Mouse (Mus musculus) layer of hippocampus, postnatal 10 days (tissue): ENCODE data around the gene Bicc1. TPM values are rescaled to one million over a fixed set of nuclear protein-coding genes. Genes with fewer than 3 reads are reported as not detected.

Experiments
- DNase-seq, 2 experiments: peaks; one replicate each; pipeline ENCODE4 v3.0.0; 2021; ENCODE audit warnings: low spot score in 2 of 2
- total RNA-seq, 2 experiments: library from RNA; stranded (reverse); gene quantifications; 2 replicates each; pipeline ENCODE4 v1.2.3; 2021

Gene Bicc1
- total RNA-seq, 2 experiments from 2014 or later, result 6.2 to 6.6 TPM

GRCm38 (mm10) chr10:71160449-71160848, 949 bp upstream of the Bicc1 start:
- no peak for DNase-seq

DNA sequence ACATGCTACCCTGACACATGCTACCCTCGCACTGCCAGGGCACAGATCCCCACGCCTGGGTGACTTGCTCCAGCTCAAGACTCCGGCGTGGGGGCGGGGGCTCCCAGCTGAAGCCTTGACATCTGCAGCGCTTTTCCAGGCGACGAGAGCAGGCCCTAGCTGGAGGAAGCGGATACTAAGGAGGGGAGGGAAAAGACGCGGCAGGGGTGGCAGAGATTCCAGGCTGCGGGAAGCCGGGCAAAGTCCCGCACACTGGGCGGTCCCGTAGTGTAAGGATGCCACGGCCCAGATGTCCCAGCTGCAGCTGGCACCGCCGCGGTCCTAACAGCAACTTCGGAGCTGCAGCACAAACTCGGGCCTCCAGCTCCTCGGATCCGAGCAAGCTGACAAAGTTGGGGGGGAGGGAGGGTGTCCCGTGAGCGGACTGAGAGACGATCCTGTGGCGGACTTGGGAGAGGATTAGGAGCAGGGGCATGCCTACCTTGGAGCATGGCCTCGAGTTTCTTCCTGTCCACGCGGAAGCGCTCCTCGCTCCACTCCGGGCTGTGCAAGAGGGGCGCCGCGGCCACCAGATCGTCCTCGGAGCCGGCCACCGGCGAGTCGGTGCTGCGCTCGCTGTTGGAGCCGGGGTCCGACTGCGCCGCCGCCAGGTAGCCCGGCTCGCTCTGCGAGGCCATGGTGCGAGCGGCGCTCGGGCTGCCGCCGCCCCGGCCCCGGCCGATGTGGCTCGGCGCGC, 392 bp downstream of the Bicc1 start:
- DNase-seq, result peak; percentile 16 to 31

DNA sequence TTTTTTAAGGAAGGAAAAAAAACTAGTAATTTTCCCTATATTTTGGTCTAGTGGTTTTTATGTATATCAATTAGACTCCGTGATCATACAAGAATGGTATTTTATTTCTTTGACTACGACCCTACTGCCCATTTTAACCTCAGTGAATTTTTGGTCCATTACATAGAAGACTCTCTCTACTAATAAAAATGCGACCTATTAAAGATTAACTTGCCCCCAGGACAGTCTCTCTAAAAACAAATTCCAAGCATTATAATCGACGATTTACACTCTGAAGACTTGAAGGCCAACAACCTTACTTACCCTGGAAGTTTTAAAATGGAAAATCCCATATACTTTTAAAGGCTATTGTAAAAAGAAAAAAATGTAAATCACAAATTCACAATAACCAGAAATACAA, 2.9 kb downstream of the Bicc1 start:
- no peak for DNase-seq

DNA sequence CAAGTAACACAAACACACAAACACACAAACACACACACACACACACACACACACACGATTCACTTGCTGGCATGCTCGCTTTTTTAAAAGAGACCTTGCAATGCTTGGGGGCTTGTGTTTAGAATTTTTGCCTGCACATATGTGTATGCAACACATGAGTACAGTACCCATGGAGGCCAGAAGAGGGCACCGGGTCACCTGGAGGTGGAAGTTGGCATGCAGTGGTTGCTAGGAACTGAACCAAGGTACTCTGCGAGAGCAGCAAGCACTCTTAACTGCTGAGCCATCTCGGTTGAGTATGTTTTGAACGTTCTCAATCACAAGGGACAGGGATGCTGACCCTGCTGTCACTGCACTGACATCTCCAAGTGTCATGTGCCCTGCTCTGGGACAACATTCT, 5.9 kb downstream of the Bicc1 start:
- DNase-seq, result no peak

DNA sequence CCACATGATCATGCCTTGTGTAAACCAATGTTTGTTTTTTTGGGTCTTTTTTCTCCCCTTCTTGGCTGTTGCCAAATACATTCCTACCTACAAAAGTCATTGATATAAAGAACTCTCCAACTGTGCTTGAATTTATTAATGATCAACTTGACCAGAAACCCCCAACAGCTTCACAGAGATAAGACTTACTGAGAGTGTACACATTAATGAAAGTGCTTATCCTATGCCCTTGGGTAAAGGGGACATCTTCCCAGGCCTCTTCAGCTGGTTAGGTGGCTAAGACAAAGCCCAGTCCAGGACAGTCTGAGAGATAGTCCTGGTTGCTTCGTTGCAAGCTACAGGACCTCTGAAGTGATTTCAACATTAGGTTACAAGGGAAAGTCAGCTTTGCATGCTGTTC, 6.4 kb downstream of the Bicc1 start:
- DNase-seq, result no peak

DNA sequence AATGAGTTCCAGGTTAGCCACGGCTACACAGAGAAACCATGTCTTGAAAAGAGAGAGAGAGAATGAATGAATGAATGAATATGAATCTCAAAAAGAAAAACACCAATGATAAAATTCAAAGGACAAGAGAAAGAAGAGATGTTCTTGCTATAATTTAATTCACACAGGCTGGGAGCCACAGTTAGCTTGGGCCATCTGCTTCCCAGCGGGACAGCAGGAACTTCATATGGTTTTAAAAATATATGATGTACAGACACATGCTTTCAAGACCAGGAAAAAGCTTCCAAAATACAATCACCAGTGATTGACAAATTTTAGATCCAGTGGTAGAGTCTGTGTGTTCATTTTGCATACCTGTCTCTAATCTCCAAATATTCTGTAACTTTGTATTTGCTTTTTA, 9.0 kb downstream of the Bicc1 start:
- no peak for DNase-seq

GRCm38 (mm10) chr10:71148951-71149603, 10.4 kb downstream of the Bicc1 start:
- DNase-seq, result no peak

DNA sequence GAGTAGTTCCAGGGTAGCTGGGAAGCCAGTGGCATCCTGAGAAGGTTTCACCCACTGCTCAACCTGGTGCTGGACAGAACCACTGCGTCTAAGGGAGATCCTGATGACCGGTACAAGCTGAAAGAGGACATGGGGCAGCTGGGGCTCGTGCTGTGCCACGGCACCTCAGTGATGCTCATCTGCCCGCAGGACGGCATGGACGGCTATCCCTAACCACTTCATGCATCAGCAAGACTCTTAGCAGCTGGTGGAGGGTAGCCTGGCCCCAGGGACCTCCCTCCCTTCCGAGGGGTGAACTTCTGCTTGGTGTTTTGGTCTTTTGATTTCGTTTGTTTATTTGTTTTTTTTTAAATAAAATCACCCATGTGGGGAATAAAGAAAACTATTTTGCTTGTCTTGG, 11.3 kb downstream of the Bicc1 start:
- DNase-seq, result no peak

DNA sequence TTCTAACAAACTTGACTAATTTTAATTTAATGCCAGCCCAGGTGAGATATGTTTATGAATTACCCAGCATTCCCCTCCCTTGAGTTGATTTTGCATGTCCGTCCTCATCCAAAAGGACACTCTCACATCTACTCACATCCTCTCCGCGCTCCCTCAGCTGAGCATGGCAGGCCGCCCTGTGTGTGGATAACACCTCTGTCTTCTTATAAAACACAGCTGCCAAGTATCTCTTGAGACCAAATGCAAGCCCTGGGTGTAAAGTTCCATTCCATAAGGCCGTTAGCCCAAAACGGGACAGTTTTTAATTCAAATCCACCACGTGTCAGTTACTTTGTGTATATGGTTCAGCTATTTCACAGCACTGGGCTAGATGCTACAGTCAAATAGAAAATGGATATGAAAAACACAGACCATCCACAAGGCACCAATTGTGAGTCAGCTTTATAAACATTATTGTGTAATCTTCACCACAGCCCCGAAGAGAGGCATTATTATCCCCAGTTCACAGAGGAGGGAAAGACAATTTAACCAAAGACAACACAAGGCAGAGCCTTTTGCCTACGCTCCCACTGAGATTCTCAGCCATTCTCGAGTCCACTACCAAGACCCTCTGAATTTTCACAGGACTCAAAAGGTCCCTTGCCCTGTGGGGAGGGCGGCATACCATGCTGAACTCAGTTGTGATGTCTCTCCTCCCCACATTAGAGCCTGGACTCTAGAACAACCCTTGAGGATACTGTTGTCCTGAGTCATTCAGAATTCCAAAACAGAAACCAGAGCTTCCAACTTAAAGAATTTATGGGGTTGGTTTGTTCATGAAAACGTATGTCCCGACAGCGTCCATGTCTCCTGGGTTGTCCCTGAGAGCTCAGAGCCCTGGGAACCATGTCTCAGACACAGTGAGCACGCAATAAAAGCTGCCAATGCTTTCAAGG, 12.6 kb downstream of the Bicc1 start:
- no peak for DNase-seq

DNA sequence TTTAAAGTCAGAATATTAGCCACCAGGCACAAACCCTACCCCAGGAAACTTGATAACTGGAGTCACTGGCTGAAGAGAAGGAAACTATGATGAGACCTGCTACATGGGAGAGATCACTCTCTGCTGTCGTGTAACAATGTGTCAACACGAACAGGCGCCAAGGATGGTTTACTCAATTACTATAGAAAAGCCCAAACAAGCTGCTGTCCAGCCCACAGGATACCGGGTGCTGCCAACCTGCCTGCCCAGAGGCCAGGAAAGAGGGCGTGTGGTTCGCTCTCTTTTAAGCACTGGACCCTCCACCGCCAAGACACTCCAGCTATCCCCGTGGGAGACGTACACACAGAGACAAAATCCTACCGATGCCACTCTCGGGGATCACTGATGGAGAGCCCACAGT, 13.7 kb downstream of the Bicc1 start:
- DNase-seq, result no peak

DNA sequence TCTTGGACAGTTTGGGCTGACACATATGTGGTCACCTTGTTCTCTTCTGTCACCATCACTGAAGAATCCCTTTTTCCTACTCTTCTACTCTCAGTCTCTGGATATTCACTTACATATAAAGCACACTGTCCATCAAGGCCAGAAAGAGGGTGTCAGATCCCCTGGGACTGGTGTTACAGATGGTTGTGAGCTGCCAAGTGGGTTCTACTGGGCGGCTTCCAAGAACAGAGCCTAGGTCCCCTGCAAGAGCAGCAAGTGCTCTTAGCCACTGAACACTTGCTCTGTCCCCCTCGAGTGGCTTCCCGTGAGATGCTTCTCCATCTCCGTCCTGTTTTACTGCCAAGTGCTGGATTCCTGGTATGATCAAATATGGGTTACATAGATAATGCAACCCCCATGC, 15.3 kb downstream of the Bicc1 start:
- no peak for DNase-seq

GRCm38 (mm10) chr10:71142568-71142967, 16.9 kb downstream of the Bicc1 start:
- DNase-seq, result no peak

DNA sequence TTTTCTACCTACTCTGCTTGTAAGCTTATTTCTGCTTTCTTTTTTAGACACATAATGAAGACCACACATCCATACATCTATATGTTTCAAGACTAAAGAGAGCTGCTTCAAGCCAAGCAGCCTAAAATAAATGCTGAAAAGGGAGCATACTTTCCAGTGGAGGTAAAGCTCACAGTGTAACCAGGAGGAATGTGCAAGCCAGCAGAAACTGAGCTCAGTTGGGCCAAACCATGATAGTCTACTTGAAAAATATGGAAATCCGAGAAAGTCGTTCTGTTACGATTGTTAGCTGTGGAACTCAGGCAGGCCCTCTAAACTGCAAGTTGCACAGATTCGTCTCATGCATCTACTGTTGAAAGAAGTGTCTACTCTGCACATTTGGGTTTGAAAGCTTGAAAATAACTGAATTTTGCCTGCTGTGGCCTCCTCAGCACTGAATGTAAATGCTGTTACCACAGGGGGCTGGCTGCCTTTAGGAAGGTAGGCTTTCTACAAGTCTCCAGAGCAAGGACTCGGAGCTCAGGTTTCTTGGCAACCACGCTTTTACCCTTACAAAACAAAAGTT, 19.1 kb downstream of the Bicc1 start:
- DNase-seq, result no peak

DNA sequence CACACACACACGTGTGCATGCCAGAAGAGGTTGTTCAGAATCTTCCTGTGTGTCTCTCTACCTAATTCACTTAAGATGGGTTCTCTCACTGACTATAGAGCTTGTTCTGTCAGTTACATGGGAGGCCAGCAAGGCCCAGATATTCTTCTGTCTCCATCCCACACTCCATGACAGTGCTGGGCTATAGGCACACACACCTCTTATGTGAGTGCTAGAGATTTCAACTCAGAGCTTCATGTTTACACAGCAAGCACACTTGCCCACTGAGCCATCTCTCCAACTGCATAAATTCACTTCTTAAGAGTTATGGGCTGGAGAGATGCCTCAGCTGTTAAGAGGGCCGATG, 20.7 kb downstream of the Bicc1 start:
- DNase-seq, result no peak

DNA sequence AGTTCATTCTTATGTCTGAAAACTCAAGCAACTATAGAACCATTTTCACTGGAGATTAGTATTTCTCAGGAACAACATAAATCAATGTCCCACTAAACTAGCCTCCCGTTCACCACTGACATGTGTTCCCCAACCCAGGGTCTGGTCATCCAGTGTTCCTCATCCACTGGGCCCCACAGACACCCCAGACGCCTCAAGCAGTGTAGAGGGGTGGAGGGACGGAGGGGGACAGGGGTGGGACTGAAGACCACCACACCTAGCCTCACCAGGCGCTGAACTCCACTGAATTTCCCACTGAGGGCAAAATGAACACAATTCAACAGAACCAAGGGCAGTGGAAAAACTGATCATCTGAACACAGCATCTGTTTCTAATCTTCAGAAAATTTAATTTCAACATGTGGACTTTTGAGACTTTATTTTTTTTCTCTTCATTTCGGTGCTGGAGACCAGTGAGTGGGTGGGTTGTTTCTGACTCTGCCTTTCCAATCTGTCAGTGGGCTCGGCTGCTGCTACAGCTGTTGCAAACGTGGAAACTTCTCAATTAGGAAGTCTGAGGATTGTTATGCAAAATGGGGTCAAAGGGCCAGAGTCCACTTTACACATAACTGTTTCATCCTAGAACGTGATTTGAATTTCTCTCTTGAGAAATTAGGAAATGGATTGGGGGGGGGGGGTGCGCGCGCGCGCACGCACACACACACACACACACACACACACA, 21.2 kb downstream of the Bicc1 start:
- no peak for DNase-seq

DNA sequence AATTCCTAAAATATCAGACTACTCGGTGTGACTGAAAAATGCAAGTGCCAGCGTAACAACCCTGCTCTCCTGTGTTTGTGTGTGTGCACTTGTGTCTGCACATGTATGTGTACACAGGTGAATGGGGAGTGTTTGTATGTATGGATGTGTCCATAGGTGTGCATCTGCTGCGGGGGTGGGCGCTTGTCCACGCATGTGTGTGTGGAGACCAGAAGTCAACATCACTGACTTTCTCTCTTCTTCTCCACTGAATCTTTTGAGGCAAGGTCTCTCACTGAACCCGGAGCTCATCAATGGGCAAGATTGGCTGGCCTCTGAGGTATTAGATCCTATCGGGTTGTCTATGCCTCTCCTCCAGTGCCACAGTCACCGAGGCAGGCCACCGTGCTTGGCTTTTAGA, 21.9 kb downstream of the Bicc1 start:
- DNase-seq, result no peak

DNA sequence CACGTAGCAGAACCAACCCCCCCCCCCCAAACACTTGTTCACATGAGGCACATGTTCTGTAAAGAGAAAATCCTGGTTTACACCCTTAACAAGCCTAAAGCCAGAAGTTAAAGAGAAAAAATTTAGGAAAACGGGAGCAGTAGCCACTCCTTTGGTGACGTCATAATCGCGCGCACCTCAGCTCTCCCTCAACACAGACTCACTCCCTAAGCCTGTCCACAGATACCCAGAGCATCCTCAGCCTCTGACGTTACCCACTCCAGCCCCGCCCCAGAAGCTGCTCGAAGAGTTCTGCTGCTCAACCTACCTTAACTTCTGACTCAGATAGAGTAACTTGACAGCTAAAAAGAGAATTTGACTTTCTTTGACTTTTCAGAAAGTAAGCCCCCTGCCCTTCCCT, 28.2 kb downstream of the Bicc1 start:
- no peak for DNase-seq

- DNase-seq, result no peak
These were observed 29.2 kb downstream of the Bicc1 start for GRCm38 (mm10) chr10:71130261-71130660.

GRCm38 (mm10) chr10:71127951-71128331, 31.6 kb downstream of the Bicc1 start:
- DNase-seq, result no peak

GRCm38 (mm10) chr10:71127278-71127950, 32.1 kb downstream of the Bicc1 start:
- DNase-seq, result no peak

- no peak for DNase-seq
These were observed 35.5 kb downstream of the Bicc1 start for GRCm38 (mm10) chr10:71123974-71124373.
